Mouse (Mus musculus) forebrain, embryonic 11.5 days (tissue): ENCODE data around the gene Akr1cl. TPM values are rescaled to one million over a fixed set of nuclear protein-coding genes. Genes with fewer than 3 reads are reported as not detected.
"Not testable (repeated sequence)": the region's sequence is repeated elsewhere in the genome, so short reads cannot be mapped to it uniquely, and the experiment has no call there.

Source experiments
- ATAC-seq: fragments of 200-750 bp; cut with Nextera tagmentation; replicated peaks from 2 replicates; pipeline ENCODE4 v1.8.0; 2017; ENCODE audit warnings: moderate TSS enrichment; ENCODE audit not compliant: low FRiP score
- DNase-seq: peaks from one replicate; pipeline ENCODE4 v3.0.0-alpha.2; 2017; ENCODE audit warnings: low spot score
- H3K27ac ChIP-seq: fragments of 300-500 bp; sonication (generic); 2 replicates; pipeline ENCODE4 v1.5.1; 2014; ENCODE audit warnings: low read depth, low read length
- H3K27me3 ChIP-seq: fragments of 300-500 bp; sonication (generic); 2 replicates; pipeline ENCODE4 v1.6.1; 2014; ENCODE audit warnings: mild to moderate bottlenecking, low read length, mixed read lengths; ENCODE audit not compliant: control insufficient read depth, insufficient read depth
- H3K36me3 ChIP-seq: fragments of 300-500 bp; sonication (generic); 2 replicates; pipeline ENCODE4 v1.6.1; 2014; ENCODE audit warnings: mild to moderate bottlenecking, low read length, moderate library complexity, mixed read lengths; ENCODE audit not compliant: control insufficient read depth, insufficient read depth
- H3K4me1 ChIP-seq: fragments of 300-500 bp; sonication (generic); replicated peaks from 2 replicates; pipeline ENCODE4 v1.6.1; 2014; ENCODE audit warnings: low read length, mixed read lengths; ENCODE audit not compliant: control insufficient read depth, insufficient read depth
- H3K4me2 ChIP-seq: fragments of 300-500 bp; sonication (generic); 2 replicates; pipeline ENCODE4 v1.6.1; 2014; ENCODE audit warnings: low read depth, mild to moderate bottlenecking, low read length, moderate library complexity, mixed read lengths; ENCODE audit not compliant: severe bottlenecking
- H3K4me3 ChIP-seq: fragments of 300-500 bp; sonication (generic); 2 replicates; pipeline ENCODE4 v1.5.1; 2014; ENCODE audit warnings: low read depth, low read length
- H3K9ac ChIP-seq: fragments of 300-500 bp; sonication (generic); 2 replicates; pipeline ENCODE4 v1.6.1; 2014; ENCODE audit warnings: low read length
- H3K9me3 ChIP-seq: fragments of 300-500 bp; sonication (generic); 2 replicates; pipeline ENCODE4 v1.6.1; 2016; ENCODE audit warnings: low read length, mixed read lengths; ENCODE audit not compliant: control insufficient read depth
- WGBS: fragments of 180-500 bp; shearing (Covaris S2); extraction: QIAGEN DNeasy Blood & Tissue Kit; methylation state at CpG from one replicate; pipeline ENCODE4 v1.1.7; 2014; 5-methylcytosine and 5-hydroxymethylcytosine counted together
- polyA plus RNA-seq: library from polyadenylated mRNA; unstranded; fragments of >200 nt; fragmentation: Nextera tagmentation; extraction: Ambion mirVana; gene quantifications from 2 replicates; pipeline ENCODE4 v1.2.1, GENCODE M21; 2014

The Akr1cl gene
- polyA plus RNA-seq, 1 experiment from 2014 or later: not detected

- not testable (repeated sequence) for DNase-seq, H3K9me3 ChIP-seq, H3K27ac ChIP-seq, H3K9ac ChIP-seq, H3K36me3 ChIP-seq, H3K27me3 ChIP-seq, H3K4me2 ChIP-seq, H3K4me3 ChIP-seq, H3K4me1 ChIP-seq
- 35% methylated on average over 8 of the region's 12 CpGs for WGBS
- peak; percentile 53 for ATAC-seq
Observed at GRCm38 (mm10) chr1:65050952-65051351, 18.4 kb upstream of the Akr1cl start, which contains the start of gene Cryge. Gene Cryge (minus strand): TSS chr1:65051149.

DNA sequence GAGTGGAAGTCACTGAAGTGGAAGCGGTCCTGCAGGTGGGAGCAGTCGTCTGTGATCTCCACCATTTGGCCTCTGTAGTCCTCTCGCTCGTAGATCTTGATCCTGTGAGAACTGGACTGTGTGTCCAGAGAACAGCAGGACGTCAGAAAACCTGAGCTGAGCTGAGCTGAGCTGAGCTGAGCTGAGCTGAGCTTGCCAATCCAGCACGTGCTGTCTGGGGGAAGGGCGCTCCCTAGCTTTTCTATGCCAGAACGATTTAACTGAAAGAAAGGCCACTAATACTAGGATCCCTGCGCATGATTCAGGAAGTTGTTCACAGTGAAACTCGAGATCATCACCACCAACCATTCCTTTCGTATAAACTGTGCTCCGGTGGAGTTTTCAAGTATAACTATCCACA, 16.2 kb upstream of the Akr1cl start:
- no peak overlapping the region for H3K27ac ChIP-seq
- peaks cover 7% of the 10 kb centered on the region; the same call in 1 of the 2 replicates for H3K4me1 ChIP-seq
- no peaks in the 10 kb centered on the region for H3K9me3 ChIP-seq
- H3K4me3 ChIP-seq: no peak overlapping the region
- no peak overlapping the region for H3K4me2 ChIP-seq
- WGBS: 54% methylated on average over 12 of the region's 12 CpGs
- H3K36me3 ChIP-seq: no peaks in the 10 kb centered on the region
- DNase-seq (no peak), ATAC-seq (no peak)
- H3K27me3 ChIP-seq: no peaks in the 10 kb centered on the region
- H3K9ac ChIP-seq: no peak overlapping the region

DNA sequence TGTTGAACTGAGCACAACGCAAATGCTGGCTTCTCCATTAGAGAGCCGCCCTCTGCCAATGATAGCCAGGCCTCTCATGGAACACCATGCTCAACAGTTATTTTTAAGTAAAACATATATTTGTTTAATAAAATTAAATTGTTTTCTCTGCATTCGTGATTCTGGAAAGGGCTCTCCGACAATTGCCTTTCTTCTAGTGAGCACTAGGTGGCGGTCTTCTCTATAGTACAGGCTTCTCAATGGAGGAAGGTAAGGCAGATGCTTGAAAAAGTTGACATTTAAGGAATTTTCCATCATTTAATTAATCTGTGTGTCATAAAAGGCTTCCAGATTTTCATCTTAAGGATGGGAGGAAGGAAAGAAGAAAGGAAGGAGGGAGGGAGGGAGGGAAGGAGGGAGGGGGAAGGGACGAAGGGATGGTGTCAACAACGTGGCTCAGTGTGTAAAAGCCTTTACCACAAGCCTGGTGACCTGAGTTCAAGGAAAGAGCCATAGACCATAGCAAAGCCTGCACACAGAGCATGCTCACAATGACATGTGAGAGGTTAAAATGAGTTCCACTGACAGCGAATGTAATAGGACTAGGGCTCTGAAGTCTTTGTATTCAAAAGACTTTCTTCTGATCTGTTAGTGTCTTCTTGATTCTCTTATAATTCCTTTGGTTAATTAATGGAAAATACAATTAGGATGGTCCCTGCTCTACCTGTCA, 14.0 kb upstream of the Akr1cl start:
- Histone ChIP-seq H3K9ac (no peak overlapping the region), H3K36me3 (no peaks in the 10 kb centered on the region), H3K4me3 (no peak overlapping the region), H3K4me1 (peaks cover 3% of the 10 kb centered on the region; the same call in 1 of the 2 replicates), H3K9me3 (no peaks in the 10 kb centered on the region), H3K27ac (no peak overlapping the region), H3K27me3 (no peaks in the 10 kb centered on the region), H3K4me2 (no peak overlapping the region)
- WGBS: 38% methylated on average over 8 of the region's 8 CpGs
- ATAC-seq: no peak
- no peak for DNase-seq

DNA sequence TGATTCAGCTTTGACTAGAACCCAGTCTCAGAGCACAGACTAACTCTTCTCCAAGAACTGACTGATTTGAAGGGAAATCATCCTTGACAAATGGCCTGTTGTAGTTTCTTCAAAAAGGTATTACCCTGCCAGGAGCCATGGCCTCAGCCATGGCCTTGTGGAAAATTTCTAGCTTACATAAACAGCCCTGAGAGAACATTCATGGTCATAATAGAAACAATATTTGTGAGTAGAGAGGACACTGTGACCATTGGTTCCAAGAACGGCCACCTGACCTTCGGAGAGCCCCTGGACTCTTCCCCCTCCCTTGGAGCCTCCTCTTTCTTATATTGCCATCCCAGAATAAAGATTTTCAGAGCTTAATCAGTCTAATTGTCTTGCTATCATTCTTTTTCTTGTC, 10.9 kb upstream of the Akr1cl start:
- WGBS: 78% methylated on average over 2 of the region's 2 CpGs
- ATAC-seq (no peak), DNase-seq (no peak)
- Histone ChIP-seq H3K4me2 (no peak overlapping the region), H3K27ac (no peak overlapping the region), H3K4me1 (no peaks in the 10 kb centered on the region), H3K4me3 (no peak overlapping the region), H3K9me3 (no peaks in the 10 kb centered on the region), H3K36me3 (no peaks in the 10 kb centered on the region), H3K9ac (no peak overlapping the region), H3K27me3 (no peaks in the 10 kb centered on the region)

DNA sequence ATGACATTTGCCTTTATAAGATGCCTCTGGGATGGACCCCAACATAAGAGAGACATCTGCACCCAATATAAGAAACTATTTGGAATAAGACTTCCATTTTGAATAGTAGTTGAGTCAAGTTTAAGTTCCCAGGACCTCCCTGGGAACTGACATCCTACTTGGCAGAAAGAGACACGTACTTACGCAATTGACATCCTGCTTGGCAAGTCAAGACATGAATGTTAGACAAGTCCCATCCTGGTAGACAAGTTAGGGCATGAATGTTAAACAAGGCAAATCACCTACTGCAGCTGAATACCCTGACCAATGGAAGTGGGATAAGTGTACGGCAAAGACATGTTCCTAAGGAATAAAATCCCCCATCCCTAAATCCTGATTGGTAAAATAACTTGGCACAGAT, 9.3 kb upstream of the Akr1cl start:
- Histone ChIP-seq H3K4me1 (no peaks in the 10 kb centered on the region), H3K36me3 (no peaks in the 10 kb centered on the region), H3K9ac (no peak overlapping the region), H3K4me3 (no peak overlapping the region), H3K9me3 (no peaks in the 10 kb centered on the region), H3K27me3 (no peaks in the 10 kb centered on the region), H3K4me2 (no peak overlapping the region), H3K27ac (no peak overlapping the region)
- ATAC-seq (no peak), DNase-seq (no peak)
- WGBS: 96% methylated on average over 3 of the region's 3 CpGs

DNA sequence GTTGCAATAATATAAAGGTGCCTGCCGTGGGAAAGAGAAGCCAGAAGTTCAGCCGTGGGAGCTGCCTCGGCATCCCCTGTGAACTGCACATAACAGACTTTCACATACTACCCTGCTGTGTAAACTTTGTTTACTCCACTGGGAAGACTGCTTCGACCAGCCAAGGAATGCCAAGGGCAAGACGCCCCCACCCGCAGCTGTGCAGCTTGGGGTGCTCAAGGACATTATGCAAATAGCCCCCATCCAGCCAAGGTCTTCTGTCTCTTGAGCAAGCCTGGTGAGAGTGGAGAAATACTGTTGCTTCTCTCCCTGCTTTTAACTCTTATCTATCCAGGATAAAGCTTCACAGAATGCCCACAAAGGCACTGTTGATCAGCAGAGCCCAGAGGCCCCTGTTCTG, 8.2 kb upstream of the Akr1cl start:
- Histone ChIP-seq H3K9ac (no peak overlapping the region), H3K4me3 (no peak overlapping the region), H3K27me3 (no peaks in the 10 kb centered on the region), H3K9me3 (no peaks in the 10 kb centered on the region), H3K4me1 (no peaks in the 10 kb centered on the region), H3K4me2 (no peak overlapping the region), H3K36me3 (no peaks in the 10 kb centered on the region), H3K27ac (no peak overlapping the region)
- WGBS: 88% methylated on average over 6 of the region's 6 CpGs
- DNase-seq (no peak), ATAC-seq (no peak)

DNA sequence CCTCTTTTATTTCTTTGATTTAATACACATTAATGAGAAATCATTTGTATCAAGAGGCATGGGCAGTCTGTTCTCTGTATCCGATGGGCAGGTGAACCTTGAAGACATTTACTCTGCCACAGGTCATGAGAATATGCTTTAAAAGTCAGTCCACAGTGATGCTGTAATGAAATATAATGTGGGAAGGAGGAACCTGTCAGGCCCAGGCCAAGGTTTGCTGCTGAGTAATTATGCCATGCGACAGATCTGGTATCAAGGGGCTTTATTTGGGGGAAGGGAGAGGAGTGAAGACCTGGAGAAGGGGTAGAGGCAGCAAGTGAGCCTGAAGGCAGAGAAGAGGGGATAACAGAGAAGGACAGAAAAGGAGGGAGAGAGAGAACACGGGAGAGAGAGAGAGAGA, 7.1 kb upstream of the Akr1cl start:
- Histone ChIP-seq H3K4me3 (no peak overlapping the region), H3K4me1 (no peaks in the 10 kb centered on the region), H3K4me2 (no peak overlapping the region), H3K9ac (no peak overlapping the region), H3K9me3 (no peaks in the 10 kb centered on the region), H3K36me3 (no peaks in the 10 kb centered on the region), H3K27me3 (no peaks in the 10 kb centered on the region), H3K27ac (no peak overlapping the region)
- no peak for DNase-seq
- no peak for ATAC-seq
- WGBS: 86% methylated on average over 3 of the region's 3 CpGs

- WGBS: 84% methylated on average over 2 of the region's 2 CpGs
- H3K4me2 ChIP-seq: no peak overlapping the region
- H3K4me1 ChIP-seq: no peaks in the 10 kb centered on the region
- H3K36me3 ChIP-seq: no peaks in the 10 kb centered on the region
- no peak overlapping the region for H3K27ac ChIP-seq
- ATAC-seq (no peak), DNase-seq (no peak)
- H3K9ac ChIP-seq: no peak overlapping the region
- H3K27me3 ChIP-seq: no peaks in the 10 kb centered on the region
- no peak overlapping the region for H3K4me3 ChIP-seq
- no peaks in the 10 kb centered on the region for H3K9me3 ChIP-seq
Observed at GRCm38 (mm10) chr1:65037542-65037941, 5.0 kb upstream of the Akr1cl start.

GRCm38 (mm10) chr1:65035513-65035912, 3.0 kb upstream of the Akr1cl start:
- Histone ChIP-seq H3K27ac (no peak overlapping the region), H3K4me1 (no peaks in the 10 kb centered on the region), H3K36me3 (no peaks in the 10 kb centered on the region), H3K4me2 (no peak overlapping the region), H3K9ac (no peak overlapping the region), H3K4me3 (no peak overlapping the region), H3K27me3 (no peaks in the 10 kb centered on the region), H3K9me3 (no peaks in the 10 kb centered on the region)
- ATAC-seq (no peak), DNase-seq (no peak)
- 24% methylated on average over 3 of the region's 3 CpGs for WGBS
